Mouse (Mus musculus) heart, embryonic 11.5 days (tissue): Measurements from ENCODE around the gene Nrxn1. TPM values are rescaled to one million over a fixed set of nuclear protein-coding genes. Genes with fewer than 3 reads are reported as not detected.

Experiments
- ATAC-seq: fragments of 200-750 bp; cut with Nextera tagmentation; replicated peaks from 2 replicates; pipeline ENCODE4 v1.8.0; 2017; ENCODE audit warnings: moderate library complexity; ENCODE audit not compliant: insufficient number of reproducible peaks, low FRiP score, low TSS enrichment
- H3K27ac ChIP-seq: fragments of 300-500 bp; sonication (generic); 2 replicates; pipeline ENCODE4 v1.5.1; 2014; ENCODE audit warnings: mild to moderate bottlenecking, low read depth, low read length
- H3K27me3 ChIP-seq: fragments of 300-500 bp; sonication (generic); 2 replicates; pipeline ENCODE4 v1.6.1; 2014; ENCODE audit warnings: mild to moderate bottlenecking, low read length, mixed read lengths; ENCODE audit not compliant: control insufficient read depth, insufficient read depth
- H3K36me3 ChIP-seq: fragments of 300-500 bp; sonication (generic); 2 replicates; pipeline ENCODE4 v1.6.1; 2014; ENCODE audit warnings: mild to moderate bottlenecking, low read length, moderate library complexity, mixed read lengths; ENCODE audit not compliant: control insufficient read depth, insufficient read depth
- H3K4me1 ChIP-seq: fragments of 300-500 bp; sonication (generic); 2 replicates; pipeline ENCODE4 v1.6.1; 2014; ENCODE audit warnings: low read length; ENCODE audit not compliant: control insufficient read depth, insufficient read depth
- H3K4me2 ChIP-seq: fragments of 300-500 bp; sonication (generic); 2 replicates; pipeline ENCODE4 v1.6.1; 2014; ENCODE audit warnings: mild to moderate bottlenecking, moderate library complexity
- H3K4me3 ChIP-seq: fragments of 300-500 bp; sonication (generic); 2 replicates; pipeline ENCODE4 v1.5.1; 2014; ENCODE audit warnings: low read depth, low read length
- H3K9ac ChIP-seq: fragments of 300-500 bp; sonication (generic); 2 replicates; pipeline ENCODE4 v1.6.1; 2014; ENCODE audit warnings: mild to moderate bottlenecking, low read depth, low read length, moderate library complexity
- H3K9me3 ChIP-seq: fragments of 300-500 bp; sonication (generic); replicated peaks from 2 replicates; pipeline ENCODE4 v1.6.1; 2016; ENCODE audit warnings: low read length; ENCODE audit not compliant: control insufficient read depth
- WGBS: fragments of 180-500 bp; shearing (Covaris S2); extraction: QIAGEN DNeasy Blood & Tissue Kit; methylation state at CpG from one replicate; pipeline ENCODE4 v1.1.7; 2014; ENCODE audit not compliant: insufficient replicate concordance; 5-methylcytosine and 5-hydroxymethylcytosine counted together
- polyA plus RNA-seq: library from polyadenylated mRNA; unstranded; fragments of >200 nt; fragmentation: Nextera tagmentation; extraction: Ambion mirVana; gene quantifications from 2 replicates; pipeline ENCODE4 v1.2.1, GENCODE M21; 2014

Nrxn1 gene
- polyA plus RNA-seq, 1 experiment from 2014 or later, result 2.1 TPM

- 69% methylated on average over 5 of the region's 5 CpGs for WGBS
- Histone ChIP-seq H3K4me2 (no peak overlapping the region), H3K4me3 (no peak overlapping the region), H3K9ac (no peak overlapping the region), H3K27me3 (no peaks in the 10 kb centered on the region), H3K9me3 (no peaks in the 10 kb centered on the region), H3K4me1 (0 out of 2 replicates have a peak, but pooled peaks cover 2% of the 10 kb centered on the region), H3K36me3 (no peaks in the 10 kb centered on the region), H3K27ac (no peak overlapping the region)
- ATAC-seq, result no peak
Measured at GRCm38 (mm10) chr17:90695086-90695584, 397.7 kb downstream of the Nrxn1 start.

- ATAC-seq, result no peak
- H3K9me3 ChIP-seq, result no peaks in the 10 kb centered on the region
- no peaks in the 10 kb centered on the region for H3K4me1 ChIP-seq
- H3K36me3 ChIP-seq, result no peaks in the 10 kb centered on the region
- no peak overlapping the region for H3K4me3 ChIP-seq
- H3K4me2 ChIP-seq, result no peak overlapping the region
- no peak overlapping the region for H3K27ac ChIP-seq
- H3K9ac ChIP-seq, result no peak overlapping the region
- H3K27me3 ChIP-seq, result no peaks in the 10 kb centered on the region
Measured at GRCm38 (mm10) chr17:90684172-90684571, 408.7 kb downstream of the Nrxn1 start.

- H3K4me1 ChIP-seq, result no peaks in the 10 kb centered on the region
- no peak overlapping the region for H3K9ac ChIP-seq
- 91% methylated on average over 1 of the region's 1 CpGs for WGBS
- no peak overlapping the region for H3K4me3 ChIP-seq
- ATAC-seq, result no peak
- no peak overlapping the region for H3K27ac ChIP-seq
- no peaks in the 10 kb centered on the region for H3K27me3 ChIP-seq
- H3K4me2 ChIP-seq, result no peak overlapping the region
- H3K36me3 ChIP-seq, result no peaks in the 10 kb centered on the region
- no peaks in the 10 kb centered on the region for H3K9me3 ChIP-seq
Measured at GRCm38 (mm10) chr17:90681019-90681418, 411.9 kb downstream of the Nrxn1 start.

GRCm38 (mm10) chr17:90676676-90677075 is 416.2 kb downstream of the Nrxn1 start:
- Histone ChIP-seq H3K36me3 (no peaks in the 10 kb centered on the region), H3K4me3 (no peak overlapping the region), H3K27ac (no peak overlapping the region), H3K9ac (no peak overlapping the region), H3K9me3 (no peaks in the 10 kb centered on the region), H3K27me3 (no peaks in the 10 kb centered on the region), H3K4me1 (no peaks in the 10 kb centered on the region), H3K4me2 (no peak overlapping the region)
- WGBS, result 47% methylated on average over 2 of the region's 2 CpGs
- no peak for ATAC-seq

- no peaks in the 10 kb centered on the region for H3K9me3 ChIP-seq
- no peak overlapping the region for H3K4me2 ChIP-seq
- H3K27ac ChIP-seq, result no peak overlapping the region
- no peak overlapping the region for H3K9ac ChIP-seq
- H3K4me1 ChIP-seq, result no peaks in the 10 kb centered on the region
- 72% methylated on average over 2 of the region's 2 CpGs for WGBS
- no peak overlapping the region for H3K4me3 ChIP-seq
- no peaks in the 10 kb centered on the region for H3K27me3 ChIP-seq
- H3K36me3 ChIP-seq, result no peaks in the 10 kb centered on the region
- no peak for ATAC-seq
Measured at GRCm38 (mm10) chr17:90662318-90662717, 430.6 kb downstream of the Nrxn1 start.

- no peak overlapping the region for H3K27ac ChIP-seq
- H3K27me3 ChIP-seq, result no peaks in the 10 kb centered on the region
- no peaks in the 10 kb centered on the region for H3K36me3 ChIP-seq
- H3K4me3 ChIP-seq, result no peak overlapping the region
- no peaks in the 10 kb centered on the region for H3K4me1 ChIP-seq
- no peaks in the 10 kb centered on the region for H3K9me3 ChIP-seq
- no peak for ATAC-seq
- no peak overlapping the region for H3K4me2 ChIP-seq
- H3K9ac ChIP-seq, result no peak overlapping the region
- 50% methylated on average over 1 of the region's 1 CpGs for WGBS
Measured at GRCm38 (mm10) chr17:90654506-90654905, 438.4 kb downstream of the Nrxn1 start.

- Histone ChIP-seq H3K9ac (no peak overlapping the region), H3K4me3 (no peak overlapping the region), H3K9me3 (no peaks in the 10 kb centered on the region), H3K4me1 (no peaks in the 10 kb centered on the region), H3K36me3 (no peaks in the 10 kb centered on the region), H3K27ac (no peak overlapping the region), H3K27me3 (no peaks in the 10 kb centered on the region), H3K4me2 (no peak overlapping the region)
- 68% methylated on average over 2 of the region's 2 CpGs for WGBS
- no peak for ATAC-seq
Measured at GRCm38 (mm10) chr17:90653347-90653746, 439.5 kb downstream of the Nrxn1 start.

- H3K27me3 ChIP-seq, result no peaks in the 10 kb centered on the region
- no peaks in the 10 kb centered on the region for H3K4me1 ChIP-seq
- H3K4me3 ChIP-seq, result no peak overlapping the region
- no peak for ATAC-seq
- H3K4me2 ChIP-seq, result no peak overlapping the region
- WGBS, result 21% methylated on average over 1 of the region's 1 CpGs
- no peak overlapping the region for H3K27ac ChIP-seq
- no peaks in the 10 kb centered on the region for H3K9me3 ChIP-seq
- no peak overlapping the region for H3K9ac ChIP-seq
- no peaks in the 10 kb centered on the region for H3K36me3 ChIP-seq
Measured at GRCm38 (mm10) chr17:90650279-90650678, 442.6 kb downstream of the Nrxn1 start.

GRCm38 (mm10) chr17:90638970-90639524 is 453.8 kb downstream of the Nrxn1 start:
- Histone ChIP-seq H3K9me3 (no peaks in the 10 kb centered on the region), H3K4me1 (no peaks in the 10 kb centered on the region), H3K4me3 (no peak overlapping the region), H3K27ac (no peak overlapping the region), H3K27me3 (no peaks in the 10 kb centered on the region), H3K9ac (no peak overlapping the region), H3K4me2 (no peak overlapping the region), H3K36me3 (no peaks in the 10 kb centered on the region)
- WGBS, result 71% methylated on average over 2 of the region's 2 CpGs
- ATAC-seq, result no peak
